Mouse (Mus musculus) C2C12 (cell line): ENCODE data around the gene Dand5. TPM values are rescaled to one million over a fixed set of nuclear protein-coding genes. Genes with fewer than 3 reads are reported as not detected.

Experiments
- H3K27me3 ChIP-seq: one replicate; pipeline ENCODE4 v1.6.1; 2011; ENCODE audit not compliant: control insufficient read depth, insufficient read depth, insufficient read length
- H3K36me3 ChIP-seq: one replicate; pipeline ENCODE4 v1.6.1; 2011; ENCODE audit not compliant: control insufficient read depth, insufficient read depth
- H3K4me3 ChIP-seq: one replicate; pipeline ENCODE4 v1.5.1; 2011; ENCODE audit warnings: mild to moderate bottlenecking, control low read depth; ENCODE audit not compliant: poor library complexity, insufficient read depth, severe bottlenecking
- H3K79me2 ChIP-seq: one replicate; pipeline ENCODE4 v1.6.1; 2011; ENCODE audit not compliant: control insufficient read depth, insufficient read depth
- H3K79me3 ChIP-seq: one replicate; pipeline ENCODE4 v1.6.1; 2011; ENCODE audit warnings: low read depth, control low read depth
- H3ac ChIP-seq: one replicate; pipeline ENCODE3; 2011; ENCODE audit warnings: low read depth; ENCODE audit not compliant: control insufficient read depth, insufficient read length
- CEBPB ChIP-seq: IDR thresholded peaks from one replicate; pipeline ENCODE4 v1.6.1; 2011; ENCODE audit warnings: low read depth, mild to moderate bottlenecking, control low read depth, moderate library complexity
- CTCF ChIP-seq: IDR thresholded peaks from one replicate; pipeline ENCODE4 v1.5.1; 2011; ENCODE audit not compliant: control insufficient read depth, insufficient read depth, insufficient read length
- FOSL1 ChIP-seq: IDR thresholded peaks from one replicate; pipeline ENCODE4 v1.8.0; 2011; ENCODE audit warnings: mild to moderate bottlenecking, low read length; ENCODE audit not compliant: poor library complexity, insufficient read depth, severe bottlenecking
- MAX ChIP-seq: IDR thresholded peaks from one replicate; pipeline ENCODE4 v1.6.1; 2011; ENCODE audit warnings: mild to moderate bottlenecking, control low read depth
- MYOD1 ChIP-seq: IDR thresholded peaks from one replicate; pipeline ENCODE4 v1.6.1; 2011; ENCODE audit warnings: low read depth; ENCODE audit not compliant: control insufficient read depth, insufficient read length
- MYOG ChIP-seq: IDR thresholded peaks from one replicate; pipeline ENCODE4 v1.6.1; 2011; ENCODE audit not compliant: control insufficient read depth, insufficient read length; ENCODE audit errors: extremely low read depth
- USF1 ChIP-seq: IDR thresholded peaks from one replicate; pipeline ENCODE4 v1.6.1; 2011; ENCODE audit warnings: low read depth, mild to moderate bottlenecking, control low read depth, moderate library complexity
- polyA plus RNA-seq: library from polyadenylated mRNA; unstranded; fragments of >200 nt; fragmentation: generic; extraction: Trizol; gene quantifications from one replicate; pipeline ENCODE4 v1.2.1, GENCODE M21; 2012; ENCODE audit warnings: missing spikeins

Dand5 gene
- polyA plus RNA-seq, 1 experiment, result 2.4 TPM

DNA sequence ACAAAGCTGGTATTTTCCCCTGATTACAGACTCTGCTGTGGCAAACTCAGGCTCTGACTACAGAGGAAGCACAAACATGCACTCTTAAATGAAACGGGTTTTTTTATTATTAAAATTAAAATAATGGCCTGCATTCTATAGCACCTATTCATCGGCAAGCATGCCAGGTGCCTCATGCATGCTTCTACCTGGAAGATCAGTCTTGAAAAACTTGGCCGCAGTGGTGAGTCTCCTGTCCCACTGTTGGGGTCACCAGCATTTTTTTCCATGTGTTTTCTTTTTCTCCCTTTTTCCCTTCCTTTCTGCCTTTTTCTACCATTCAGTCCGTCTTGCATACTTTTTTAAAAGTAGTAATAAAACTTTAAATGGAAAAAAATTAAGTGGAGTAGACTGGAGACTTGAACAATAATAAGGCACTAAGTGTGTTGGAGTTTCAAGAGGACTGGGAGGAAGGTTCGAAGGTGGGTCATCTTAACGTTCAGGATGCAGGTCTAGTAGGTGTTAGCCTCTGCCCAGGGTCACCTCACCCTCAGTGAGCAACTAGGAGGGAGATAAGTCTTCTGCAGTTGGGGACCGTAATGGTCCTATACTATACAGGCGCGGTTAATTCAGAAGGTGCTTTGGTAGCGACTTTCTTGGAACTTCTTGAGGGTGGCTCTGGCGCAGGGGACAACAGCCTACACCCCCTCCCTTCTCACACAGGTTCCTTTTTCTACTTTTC, 39.3 kb downstream of the Dand5 start:
- H3K79me3 ChIP-seq, result peaks cover 73% of the 10 kb centered on the region
- no peak overlapping the region for H3K4me3 ChIP-seq
- H3ac ChIP-seq, result no peak overlapping the region
- no peaks in the 10 kb centered on the region for H3K27me3 ChIP-seq
- no peaks in the 10 kb centered on the region for H3K36me3 ChIP-seq
- H3K79me2 ChIP-seq, result peaks cover 100% of the 10 kb centered on the region
- no peak for TF ChIP-seq CTCF
- no peak for TF ChIP-seq CEBPB

DNA sequence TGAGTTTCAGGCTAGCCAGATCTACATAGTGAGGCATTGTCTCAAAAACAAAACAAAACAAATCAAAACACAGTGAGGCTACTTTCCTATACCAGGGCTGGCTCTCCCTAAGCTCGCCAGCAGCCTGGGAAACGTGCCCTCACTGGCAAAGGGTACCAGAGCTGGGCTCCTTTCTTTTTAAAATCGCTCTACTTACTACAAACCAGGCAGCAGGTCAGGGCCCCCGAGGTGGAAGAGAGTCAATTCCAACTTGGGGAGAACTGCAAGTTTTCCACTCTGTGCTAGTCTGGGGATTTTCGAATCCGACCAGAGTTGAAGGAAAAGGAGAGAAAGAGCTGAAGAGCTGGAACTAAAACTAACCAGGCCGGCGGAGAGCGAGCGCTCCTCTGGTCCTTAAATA, 39.9 kb downstream of the Dand5 start:
- H3K79me3 ChIP-seq, result peaks cover 66% of the 10 kb centered on the region
- H3K4me3 ChIP-seq, result no peak overlapping the region
- TF ChIP-seq MAX, result no peak
- H3K27me3 ChIP-seq, result no peaks in the 10 kb centered on the region
- no peak overlapping the region for H3ac ChIP-seq
- H3K79me2 ChIP-seq, result peaks cover 100% of the 10 kb centered on the region
- H3K36me3 ChIP-seq, result no peaks in the 10 kb centered on the region

DNA sequence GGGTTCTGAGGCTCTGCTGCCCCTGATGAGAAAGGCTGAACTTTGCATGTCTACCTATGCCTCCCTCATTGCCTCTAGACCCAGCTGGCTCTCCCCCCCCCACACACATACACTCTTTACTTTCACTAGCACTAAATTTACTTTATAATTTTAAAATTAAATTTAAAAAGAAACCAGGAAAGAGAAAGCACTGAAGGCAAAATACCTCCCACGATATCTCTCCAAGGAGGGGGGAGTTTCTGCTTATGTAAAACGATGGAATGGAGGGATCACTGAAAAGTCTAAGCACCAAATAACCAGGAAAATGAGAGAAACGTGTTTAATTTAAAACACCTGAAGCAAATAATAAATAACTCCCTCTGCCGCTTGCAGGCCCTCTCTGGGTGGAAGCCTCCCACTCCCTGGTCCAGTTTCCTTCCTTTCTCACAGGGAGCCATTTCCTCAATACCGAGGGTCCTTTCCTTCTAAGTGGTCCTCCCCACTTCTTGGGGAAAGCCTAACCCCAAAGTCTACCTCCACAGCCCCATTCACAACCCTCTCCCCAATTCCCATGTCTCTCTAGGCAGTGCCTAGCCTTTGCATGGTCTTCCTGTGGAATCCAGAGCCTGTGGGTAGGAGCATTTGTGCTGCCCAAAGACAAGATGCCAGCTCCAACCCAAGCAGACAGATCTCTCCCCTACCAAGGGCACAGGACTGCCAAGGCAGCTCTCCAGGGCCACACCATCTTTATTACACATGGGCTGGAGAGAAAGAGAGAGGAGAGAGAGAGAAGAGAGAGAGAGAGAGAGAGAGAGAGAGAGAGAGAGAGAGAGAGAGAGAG, 40.7 kb downstream of the Dand5 start:
- H3K27me3 ChIP-seq, result no peaks in the 10 kb centered on the region
- TF ChIP-seq CTCF, result no peak
- no peak for TF ChIP-seq MAX
- TF ChIP-seq CEBPB, result no peak
- no peak for TF ChIP-seq FOSL1
- TF ChIP-seq MYOD1, result no peak
- no peak for TF ChIP-seq MYOG
- no peak for TF ChIP-seq USF1
- no peak overlapping the region for H3ac ChIP-seq
- no peaks in the 10 kb centered on the region for H3K36me3 ChIP-seq
- no peak overlapping the region for H3K4me3 ChIP-seq
- peaks cover 100% of the 10 kb centered on the region for H3K79me2 ChIP-seq
- H3K79me3 ChIP-seq, result peaks cover 69% of the 10 kb centered on the region

DNA sequence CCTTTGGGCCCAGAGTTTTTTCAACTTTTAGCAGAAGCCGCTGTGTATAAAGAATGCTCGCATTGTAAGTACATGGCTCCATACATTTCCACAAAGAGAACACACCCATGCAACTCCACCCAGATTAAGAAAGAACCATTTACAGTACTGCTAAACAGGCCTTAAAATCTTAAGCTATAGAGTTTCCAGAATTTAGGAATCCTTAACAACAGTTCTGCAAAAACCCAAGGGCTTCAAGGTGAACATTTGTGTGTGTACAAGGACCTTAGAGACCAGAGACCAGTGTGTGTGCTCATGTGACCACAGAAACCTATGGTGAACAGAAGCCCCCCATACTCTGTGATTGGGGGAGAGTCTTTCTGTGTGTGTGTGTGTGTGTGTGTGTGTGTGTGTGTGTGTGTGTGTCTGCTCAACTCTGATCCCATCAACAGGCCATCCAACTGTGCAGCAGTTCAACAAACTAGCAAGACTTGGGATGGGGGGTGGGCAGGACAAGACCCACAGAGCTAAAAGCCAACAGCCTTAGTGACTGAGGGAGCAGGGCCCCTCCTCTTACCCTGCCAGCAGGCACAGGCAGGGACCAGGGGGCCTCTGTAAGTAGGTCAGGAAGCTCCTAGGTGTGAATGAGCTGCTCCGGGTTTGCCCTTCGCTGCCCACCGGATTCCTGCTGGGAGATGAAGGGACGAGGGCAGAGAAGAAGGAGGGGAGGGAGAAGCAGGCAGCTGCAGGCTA, 41.5 kb downstream of the Dand5 start:
- TF ChIP-seq USF1, result no peak
- TF ChIP-seq CTCF, result no peak
- no peak for TF ChIP-seq MYOD1
- no peak for TF ChIP-seq CEBPB
- no peak for TF ChIP-seq FOSL1
- TF ChIP-seq MAX, result no peak
- Histone ChIP-seq H3K4me3 (no peak overlapping the region), H3K79me2 (peaks cover 100% of the 10 kb centered on the region), H3ac (no peak overlapping the region), H3K27me3 (no peaks in the 10 kb centered on the region), H3K79me3 (peaks cover 74% of the 10 kb centered on the region), H3K36me3 (no peaks in the 10 kb centered on the region)

DNA sequence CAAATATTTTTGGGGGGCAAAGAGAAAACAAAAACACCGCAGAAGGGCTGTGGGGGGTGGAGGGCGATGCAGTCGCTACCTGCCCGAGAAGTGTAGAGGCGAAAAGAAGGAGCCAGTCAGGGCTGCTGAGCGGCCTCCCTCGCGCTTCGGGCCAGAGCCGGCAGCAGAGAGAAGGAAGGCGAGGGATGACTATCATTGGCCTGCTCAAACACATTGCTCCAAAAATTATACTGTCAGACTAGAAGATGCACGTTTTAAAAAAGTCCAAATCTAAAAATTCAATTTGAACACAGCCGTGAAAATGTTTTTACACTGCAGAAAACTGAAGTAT, 42.4 kb downstream of the Dand5 start:
- Histone ChIP-seq H3ac (peak overlapping the region; percentile 64), H3K4me3 (no peak overlapping the region), H3K36me3 (no peaks in the 10 kb centered on the region), H3K79me2 (peaks cover 100% of the 10 kb centered on the region), H3K79me3 (peaks cover 73% of the 10 kb centered on the region), H3K27me3 (no peaks in the 10 kb centered on the region)
- TF ChIP-seq MYOG (no peak), CTCF (no peak), USF1 (no peak), FOSL1 (no peak), MAX (no peak)
